Mouse (Mus musculus) heart, embryonic 15.5 days (tissue): ENCODE results near the gene Gm3250. TPM values are rescaled to one million over a fixed set of nuclear protein-coding genes. Genes with fewer than 3 reads are reported as not detected.
"Not testable (repeated sequence)": the region's sequence is repeated elsewhere in the genome, so short reads cannot be mapped to it uniquely, and the experiment has no call there.

ENCODE experiments used
- ATAC-seq: fragments of 200-750 bp; cut with Nextera tagmentation; replicated peaks from 2 replicates; pipeline ENCODE4 v1.8.0; 2017; ENCODE audit warnings: low read depth, moderate TSS enrichment; ENCODE audit not compliant: insufficient number of reproducible peaks, insufficient read depth, low FRiP score
- H3K27ac ChIP-seq: fragments of 300-500 bp; sonication (generic); 2 replicates; pipeline ENCODE4 v1.5.1; 2015; ENCODE audit warnings: mild to moderate bottlenecking, inconsistent platforms
- H3K27me3 ChIP-seq: fragments of 300-500 bp; sonication (generic); 2 replicates; pipeline ENCODE4 v1.6.1; 2015; ENCODE audit warnings: inconsistent platforms
- H3K36me3 ChIP-seq: fragments of 300-500 bp; sonication (generic); 2 replicates; pipeline ENCODE4 v1.6.1; 2015; ENCODE audit warnings: mild to moderate bottlenecking, inconsistent platforms
- H3K4me1 ChIP-seq: fragments of 300-500 bp; sonication (generic); replicated peaks from 2 replicates; pipeline ENCODE4 v1.6.1; 2015; ENCODE audit warnings: inconsistent platforms
- H3K4me2 ChIP-seq: fragments of 300-500 bp; sonication (generic); 2 replicates; pipeline ENCODE4 v1.6.1; 2015; ENCODE audit warnings: inconsistent platforms, mild to moderate bottlenecking, moderate library complexity
- H3K4me3 ChIP-seq: fragments of 300-500 bp; sonication (generic); 2 replicates; pipeline ENCODE4 v1.5.1; 2015; ENCODE audit warnings: mild to moderate bottlenecking, inconsistent platforms
- H3K9ac ChIP-seq: fragments of 300-500 bp; sonication (generic); 2 replicates; pipeline ENCODE4 v1.6.1; 2015; ENCODE audit warnings: mild to moderate bottlenecking, inconsistent platforms
- H3K9me3 ChIP-seq: fragments of 300-500 bp; sonication (generic); replicated peaks from 2 replicates; pipeline ENCODE4 v1.6.1; 2016; ENCODE audit warnings: inconsistent platforms
- WGBS: fragments of 180-500 bp; shearing (Covaris S2); methylation state at CpG from one replicate; pipeline ENCODE4 v1.1.7; 2015; ENCODE audit warnings: mixed read lengths; 5-methylcytosine and 5-hydroxymethylcytosine counted together
- polyA plus RNA-seq: library from polyadenylated mRNA; unstranded; fragments of >200 nt; fragmentation: Nextera tagmentation; extraction: Ambion mirVana; gene quantifications from 2 replicates; pipeline ENCODE4 v1.2.1, GENCODE M21; 2015

The Gm3250 gene
- polyA plus RNA-seq: not detected in 2 replicates

DNA sequence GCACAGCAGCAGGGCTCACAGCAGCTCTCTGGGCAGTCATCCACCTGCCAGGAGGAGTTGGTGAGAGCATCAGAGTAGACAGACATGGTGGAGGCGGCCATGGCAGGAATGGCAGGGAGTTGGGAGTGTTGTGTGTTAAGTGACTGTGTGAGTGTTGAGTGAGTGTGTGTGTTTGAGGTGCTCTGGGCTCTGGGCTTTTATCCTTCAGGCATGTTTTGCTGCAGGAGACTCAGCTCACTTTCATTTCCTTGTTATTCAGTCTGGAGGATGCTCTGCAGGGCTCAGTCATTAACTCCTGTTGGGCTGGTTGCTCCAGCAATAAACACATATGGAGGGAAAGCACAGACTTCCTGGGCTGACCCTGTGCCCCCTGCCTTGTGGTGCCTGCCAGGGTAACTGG, at the start of gene Gm3250:
TSS of gene Gm3250 (minus strand) at position 101 of the 400 bp plus-strand sequence.
- not testable (repeated sequence) for ATAC-seq, H3K27ac ChIP-seq, H3K36me3 ChIP-seq, H3K9me3 ChIP-seq, H3K4me2 ChIP-seq, H3K9ac ChIP-seq, H3K27me3 ChIP-seq, H3K4me1 ChIP-seq, H3K4me3 ChIP-seq
- 78% methylated on average over 1 of the region's 1 CpGs for WGBS

DNA sequence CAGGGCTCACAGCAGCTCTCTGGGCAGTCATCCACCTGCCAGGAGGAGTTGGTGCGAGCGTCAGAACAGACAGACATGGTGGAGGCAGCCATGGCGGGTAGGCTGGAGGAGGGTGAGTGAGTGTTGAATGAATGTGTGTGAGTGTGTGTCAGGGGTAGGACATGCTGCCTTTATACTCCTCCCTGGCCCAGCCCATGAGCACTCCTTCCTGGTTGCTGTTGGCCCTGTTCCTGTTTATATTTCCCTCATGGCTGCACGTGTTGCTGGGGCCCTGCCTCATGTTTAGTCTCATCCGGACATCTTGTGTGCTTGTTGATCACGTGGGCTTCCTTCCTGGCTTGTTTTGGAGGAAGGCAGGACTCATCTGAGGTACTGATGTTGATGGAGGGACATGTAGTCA, 44.6 kb upstream of the Gm3250 start, which contains the start of gene Krtap10-4:
TSS of gene Krtap10-4 (minus strand) at position 145 of the 400 bp plus-strand sequence.
- Histone ChIP-seq H3K9ac (no peak within 1 kb of the TSS), H3K4me2 (no peak within 1 kb of the TSS), H3K4me3 (no peak within 1 kb of the TSS), H3K4me1 (no peaks in the 10 kb centered on the region), H3K9me3 (no peaks in the 10 kb centered on the region), H3K27me3 (no peaks in the 10 kb centered on the region), H3K27ac (no peak within 1 kb of the TSS), H3K36me3 (no peaks in the 10 kb centered on the region)
- no peak for ATAC-seq
- whole genome bisulfite sequencing: 63% methylated on average over 6 of the region's 6 CpGs

DNA sequence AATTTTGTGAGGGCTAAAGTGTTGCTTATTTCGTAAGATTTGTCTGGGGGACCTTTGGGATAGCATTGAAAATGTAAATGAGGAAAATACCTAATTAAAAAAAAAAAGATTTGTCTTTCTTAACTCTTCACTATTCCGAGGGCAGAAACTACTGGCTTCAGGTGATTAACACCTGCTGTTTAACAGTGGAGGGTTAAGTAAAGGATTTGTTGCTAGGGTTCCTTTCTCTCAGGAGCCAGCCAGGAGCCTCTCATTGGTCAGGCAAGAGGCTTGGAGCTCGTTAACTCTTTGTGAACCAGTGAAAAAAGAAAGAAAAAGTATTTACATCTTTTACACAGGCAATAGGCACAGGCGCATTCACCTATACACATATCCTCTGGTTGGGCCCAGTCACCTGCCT, 36.9 kb upstream of the Gm3250 start:
- H3K9me3 ChIP-seq: no peaks in the 10 kb centered on the region
- no peak for ATAC-seq
- no peak overlapping the region for H3K4me2 ChIP-seq
- H3K4me1 ChIP-seq: no peaks in the 10 kb centered on the region
- WGBS: 39% methylated on average over 4 of the region's 4 CpGs
- H3K27ac ChIP-seq: no peak overlapping the region
- no peaks in the 10 kb centered on the region for H3K36me3 ChIP-seq
- H3K4me3 ChIP-seq: no peak overlapping the region
- H3K27me3 ChIP-seq: no peaks in the 10 kb centered on the region
- no peak overlapping the region for H3K9ac ChIP-seq

DNA sequence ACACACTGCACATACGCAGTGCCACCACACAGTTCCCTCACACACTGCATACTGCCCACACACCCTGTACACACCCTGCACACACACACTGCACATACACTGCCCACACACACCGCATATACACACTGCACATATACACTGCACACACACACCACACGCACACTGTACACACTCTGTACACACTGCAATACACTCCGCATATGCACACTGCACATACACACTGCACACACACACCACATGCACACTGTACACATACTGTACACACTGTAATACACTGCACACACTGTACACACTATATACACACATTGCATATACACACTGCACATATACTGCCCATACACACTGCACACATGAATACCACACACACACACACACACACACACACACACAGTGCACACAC, 36.2 kb upstream of the Gm3250 start:
- 0 out of 2 replicates have a peak, but pooled peaks have one; percentile 55 for ATAC-seq
- Histone ChIP-seq H3K9me3 (no peaks in the 10 kb centered on the region), H3K27ac (no peak overlapping the region), H3K36me3 (no peaks in the 10 kb centered on the region), H3K4me2 (no peak overlapping the region), H3K4me3 (no peak overlapping the region), H3K9ac (no peak overlapping the region), H3K27me3 (no peaks in the 10 kb centered on the region), H3K4me1 (no peaks in the 10 kb centered on the region)
- 94% methylated on average over 4 of the region's 4 CpGs for WGBS

DNA sequence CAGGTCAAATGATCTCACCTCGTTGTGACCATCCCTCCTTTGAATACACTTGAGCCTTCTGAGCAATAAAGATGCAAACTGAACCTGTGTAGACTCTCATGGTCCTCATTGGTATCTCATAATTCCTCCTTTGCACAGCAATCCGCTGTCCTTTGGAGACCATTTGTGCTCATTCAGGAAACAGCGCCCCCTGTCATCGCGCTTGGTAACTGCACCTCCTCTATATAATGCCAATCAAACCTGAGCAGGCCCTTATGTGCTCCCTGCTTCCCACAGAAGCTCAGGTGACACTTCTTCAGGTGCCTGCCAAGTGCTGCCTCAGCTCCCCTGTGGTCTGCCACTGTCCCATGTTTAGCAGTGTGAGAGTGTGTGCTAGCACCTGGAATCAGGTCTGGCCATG, 33.2 kb upstream of the Gm3250 start:
- no peak overlapping the region for H3K4me2 ChIP-seq
- no peak overlapping the region for H3K27ac ChIP-seq
- no peaks in the 10 kb centered on the region for H3K9me3 ChIP-seq
- H3K36me3 ChIP-seq: no peaks in the 10 kb centered on the region
- no peaks in the 10 kb centered on the region for H3K27me3 ChIP-seq
- WGBS: 22% methylated on average over 5 of the region's 5 CpGs
- no peaks in the 10 kb centered on the region for H3K4me1 ChIP-seq
- no peak overlapping the region for H3K4me3 ChIP-seq
- no peak for ATAC-seq
- no peak overlapping the region for H3K9ac ChIP-seq

DNA sequence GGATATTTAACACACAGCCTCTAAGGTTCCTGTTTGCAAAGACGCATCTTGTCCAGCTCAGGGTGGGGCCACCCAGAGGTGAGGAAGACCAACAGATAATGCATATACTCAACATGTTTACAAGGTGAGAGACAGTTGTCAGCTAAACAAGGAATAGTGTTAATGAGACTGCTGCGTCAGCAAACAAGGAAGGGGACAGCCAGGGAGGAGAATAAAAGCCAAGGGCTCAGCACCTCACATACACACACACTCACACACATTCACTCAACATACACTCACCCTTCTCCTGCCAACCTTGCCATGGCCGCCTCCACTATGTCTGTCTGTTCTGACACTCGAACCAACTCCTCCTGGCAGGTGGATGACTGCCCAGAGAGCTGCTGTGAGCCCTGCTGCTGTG, 32.0 kb upstream of the Gm3250 start, which contains the start of gene Gm2696:
TSS of gene Gm2696 (plus strand) at position 301 of the 400 bp plus-strand sequence.
- Histone ChIP-seq H3K9ac (no peak within 1 kb of the TSS), H3K27ac (no peak within 1 kb of the TSS), H3K9me3 (no peaks in the 10 kb centered on the region), H3K27me3 (no peaks in the 10 kb centered on the region), H3K4me1 (no peaks in the 10 kb centered on the region), H3K4me2 (no peak within 1 kb of the TSS), H3K36me3 (no peaks in the 10 kb centered on the region), H3K4me3 (no peak within 1 kb of the TSS)
- ATAC-seq: no peak
- WGBS: 29% methylated on average over 4 of the region's 4 CpGs

DNA sequence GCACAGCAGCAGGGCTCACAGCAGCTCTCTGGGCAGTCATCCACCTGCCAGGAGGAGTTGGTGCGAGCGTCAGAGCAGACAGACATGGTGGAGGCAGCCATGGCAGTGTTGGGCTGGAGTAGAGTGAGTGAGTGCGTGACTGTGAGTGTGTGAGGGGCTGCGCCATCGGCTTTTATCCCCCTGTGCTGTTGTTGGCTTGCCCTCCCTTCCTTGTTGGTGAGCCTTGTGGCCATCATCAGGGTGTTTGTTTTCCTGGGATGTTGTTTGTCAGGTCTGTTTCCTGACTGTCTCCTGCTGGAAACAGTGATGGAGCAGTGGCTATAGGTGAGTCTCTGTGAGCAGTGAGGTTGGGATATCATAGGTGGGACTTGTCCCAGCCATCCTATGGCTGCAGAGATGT, 29.4 kb upstream of the Gm3250 start, which contains the start of gene Gm9507:
TSS of gene Gm9507 (minus strand) at position 101 of the 400 bp plus-strand sequence.
- H3K4me3 ChIP-seq: no peak within 1 kb of the TSS
- no peak for ATAC-seq
- 63% methylated on average over 5 of the region's 5 CpGs for WGBS

DNA sequence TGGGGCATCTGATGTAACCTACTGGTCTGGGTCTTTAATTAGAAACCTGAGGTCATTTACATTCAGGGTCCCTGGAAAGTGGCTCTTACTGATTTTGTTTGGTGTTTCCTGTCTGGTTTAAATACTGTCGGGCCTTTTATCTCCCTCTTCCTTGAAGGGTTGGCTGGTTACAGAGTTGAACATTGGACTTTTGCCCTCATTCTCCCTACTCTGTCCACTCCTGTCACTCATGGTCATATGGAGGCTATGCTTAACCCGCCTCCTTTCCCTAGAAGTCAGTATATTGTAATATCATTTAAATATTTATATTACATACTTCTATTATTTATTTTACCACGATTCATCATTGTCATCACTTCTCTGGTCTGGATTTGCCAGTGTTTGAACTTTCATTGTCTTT, 21.8 kb upstream of the Gm3250 start:
- ATAC-seq: no peak
- Histone ChIP-seq H3K4me3 (no peak overlapping the region), H3K9me3 (no peaks in the 10 kb centered on the region), H3K27ac (no peak overlapping the region), H3K36me3 (no peaks in the 10 kb centered on the region), H3K27me3 (no peaks in the 10 kb centered on the region), H3K4me2 (no peak overlapping the region), H3K9ac (no peak overlapping the region), H3K4me1 (no peaks in the 10 kb centered on the region; the same call in 1 of the 2 replicates)
- 62% methylated on average over 3 of the region's 3 CpGs for WGBS

More for the DNA sequence above, 29.4 kb upstream of the Gm3250 start, which contains the start of gene Gm9507:
- Histone ChIP-seq H3K9ac (no peak within 1 kb of the TSS), H3K4me1 (no peaks in the 10 kb centered on the region), H3K9me3 (no peaks in the 10 kb centered on the region), H3K27ac (no peak within 1 kb of the TSS), H3K27me3 (no peaks in the 10 kb centered on the region), H3K36me3 (no peaks in the 10 kb centered on the region), H3K4me2 (no peak within 1 kb of the TSS)

DNA sequence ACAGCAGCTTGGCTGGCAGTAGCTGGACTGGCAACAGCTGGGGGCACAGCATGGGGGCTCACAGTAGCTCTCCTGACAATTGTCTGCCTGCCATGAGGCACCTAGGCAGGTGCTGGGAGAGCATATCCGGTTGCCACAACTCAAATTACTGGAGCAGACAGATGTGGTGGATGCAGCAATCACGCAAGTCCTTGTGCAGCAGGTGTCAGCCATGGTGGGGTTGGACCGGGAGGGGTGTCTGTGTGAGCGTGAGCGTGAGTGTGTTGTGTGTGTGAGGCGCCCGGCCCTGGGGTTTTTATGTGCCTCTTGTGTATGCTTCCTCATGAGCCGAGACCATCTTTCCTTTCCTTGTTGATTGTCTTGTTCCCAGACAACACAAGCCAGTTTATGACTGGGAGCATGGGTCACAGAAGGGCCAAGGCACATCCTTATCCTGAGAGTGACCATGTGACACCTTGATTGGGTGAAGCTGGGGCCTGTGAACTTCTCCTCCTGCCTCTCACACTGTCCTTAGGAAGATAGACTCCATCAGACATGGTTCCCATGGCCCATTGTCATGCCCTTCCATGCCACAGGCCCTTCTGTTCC, 16.7 kb upstream of the Gm3250 start, which contains the start of gene Gm19668:
TSS of gene Gm19668 (minus strand) at position 213 of the 588 bp plus-strand sequence.
- Histone ChIP-seq H3K9me3 (no peaks in the 10 kb centered on the region), H3K4me1 (peaks cover 13% of the 10 kb centered on the region), H3K4me2 (no peak within 1 kb of the TSS), H3K9ac (no peak within 1 kb of the TSS), H3K27ac (peak within 1 kb of the TSS; percentile 37; the same call in 1 of the 2 replicates), H3K4me3 (no peak within 1 kb of the TSS), H3K36me3 (no peaks in the 10 kb centered on the region), H3K27me3 (no peaks in the 10 kb centered on the region)
- WGBS: 57% methylated on average over 8 of the region's 8 CpGs
- ATAC-seq: no peak

DNA sequence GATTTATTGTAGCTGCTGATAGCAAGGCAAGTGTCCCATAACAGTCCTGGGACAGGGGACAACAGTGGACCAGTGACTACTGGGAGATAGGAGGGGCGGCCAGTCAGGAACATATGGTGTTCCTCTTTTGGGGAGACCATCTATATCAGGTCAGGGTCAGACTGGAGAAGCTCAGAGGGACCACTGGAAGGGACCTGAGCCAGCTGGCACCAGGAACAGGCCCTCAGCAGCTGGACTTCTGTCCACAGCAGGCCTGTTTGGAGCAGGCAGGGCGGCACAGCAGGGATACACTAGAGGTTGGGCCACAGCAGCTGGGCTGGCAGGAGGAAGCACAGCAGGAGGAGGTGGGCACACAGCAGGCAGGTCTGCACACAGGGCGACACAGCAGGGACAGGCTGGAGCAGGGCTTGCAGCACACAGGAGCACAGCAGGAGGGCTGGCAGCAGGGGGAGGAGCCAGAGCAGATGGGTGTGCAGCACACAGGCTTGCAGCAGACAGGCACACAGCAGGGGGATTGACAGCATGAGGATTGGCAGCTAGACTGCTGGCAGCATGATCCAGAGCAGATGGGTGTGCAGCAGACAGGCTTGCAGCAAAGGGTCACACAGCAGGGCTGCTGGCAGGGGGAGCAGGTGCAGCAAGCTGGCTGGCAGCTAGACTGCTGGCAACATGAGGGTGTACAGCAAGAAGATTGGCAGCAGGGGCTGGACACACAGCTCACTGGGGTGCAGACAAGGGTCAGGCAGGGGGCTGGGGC, 16.0 kb upstream of the Gm3250 start:
- not testable (repeated sequence) for H3K9me3 ChIP-seq, H3K4me2 ChIP-seq, H3K27me3 ChIP-seq, H3K9ac ChIP-seq, ATAC-seq, H3K4me3 ChIP-seq, H3K36me3 ChIP-seq
- whole genome bisulfite sequencing: 28% methylated on average over 3 of the region's 3 CpGs
- Histone ChIP-seq H3K4me1 (peaks cover 13% of the 10 kb centered on the region), H3K27ac (peak overlapping the region; percentile 37; the same call in 1 of the 2 replicates)

DNA sequence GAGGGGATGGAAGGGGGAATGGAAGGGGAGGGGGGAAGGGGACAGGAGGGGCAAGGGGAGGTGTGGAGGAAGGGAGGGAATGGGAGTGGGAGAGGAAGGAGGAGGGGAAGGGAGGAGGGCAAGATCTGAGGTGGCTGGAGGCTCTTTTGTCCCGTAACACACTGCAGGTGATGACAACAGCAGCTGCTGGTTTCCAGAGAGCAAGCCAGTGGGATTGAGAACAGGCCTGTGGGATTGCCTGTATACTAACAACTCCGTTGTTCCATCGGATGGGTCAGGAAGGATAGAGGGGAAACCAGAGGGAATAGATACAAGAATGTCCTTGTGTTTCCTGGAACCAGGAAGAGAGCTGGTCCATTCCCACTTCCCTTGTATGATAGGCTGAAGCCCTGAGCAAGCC, 15.3 kb upstream of the Gm3250 start:
- H3K27ac ChIP-seq: peak overlapping the region; percentile 37; the same call in 1 of the 2 replicates
- peaks cover 13% of the 10 kb centered on the region for H3K4me1 ChIP-seq
- no peak overlapping the region for H3K4me3 ChIP-seq
- WGBS: 2% methylated on average over 3 of the region's 3 CpGs
- H3K9me3 ChIP-seq: no peaks in the 10 kb centered on the region
- no peak overlapping the region for H3K9ac ChIP-seq
- H3K4me2 ChIP-seq: no peak overlapping the region
- H3K36me3 ChIP-seq: no peaks in the 10 kb centered on the region
- no peaks in the 10 kb centered on the region for H3K27me3 ChIP-seq
- no peak for ATAC-seq
